Mouse (Mus musculus) embryonic facial prominence, embryonic 11.5 days (tissue): ENCODE data around the gene Fam19a1. TPM values are rescaled to one million over a fixed set of nuclear protein-coding genes. Genes with fewer than 3 reads are reported as not detected.

Experiments used
- ATAC-seq: fragments of 200-750 bp; cut with Nextera tagmentation; replicated peaks from 2 replicates; pipeline ENCODE4 v1.8.0; 2017; ENCODE audit warnings: low read depth; ENCODE audit not compliant: insufficient number of reproducible peaks, low FRiP score, low TSS enrichment
- DNase-seq: peaks from one replicate; pipeline ENCODE4 v3.0.0-alpha.2; 2015; ENCODE audit warnings: low spot score
- H3K27ac ChIP-seq: fragments of 300-500 bp; sonication (generic); replicated peaks from 2 replicates; pipeline ENCODE4 v1.5.1; 2014; ENCODE audit warnings: mild to moderate bottlenecking, low read depth, low read length, control low read depth
- H3K27me3 ChIP-seq: fragments of 300-500 bp; sonication (generic); 2 replicates; pipeline ENCODE4 v1.6.1; 2014; ENCODE audit warnings: mild to moderate bottlenecking, low read length, moderate library complexity, mixed read lengths; ENCODE audit not compliant: control insufficient read depth, insufficient read depth
- H3K36me3 ChIP-seq: fragments of 300-500 bp; sonication (generic); replicated peaks from 2 replicates; pipeline ENCODE4 v1.6.1; 2014; ENCODE audit warnings: low read depth, mild to moderate bottlenecking, low read length, moderate library complexity, mixed read lengths; ENCODE audit not compliant: control insufficient read depth, insufficient read depth
- H3K4me1 ChIP-seq: fragments of 300-500 bp; sonication (generic); 2 replicates; pipeline ENCODE4 v1.6.1; 2014; ENCODE audit warnings: low read length, mixed read lengths; ENCODE audit not compliant: control insufficient read depth, insufficient read depth
- H3K4me2 ChIP-seq: fragments of 300-500 bp; sonication (generic); 2 replicates; pipeline ENCODE4 v1.6.1; 2014; ENCODE audit warnings: low read depth, mild to moderate bottlenecking, control low read depth, low read length, moderate library complexity
- H3K4me3 ChIP-seq: fragments of 300-500 bp; sonication (generic); 2 replicates; pipeline ENCODE4 v1.5.1; 2014; ENCODE audit warnings: low read depth, low read length, control low read depth
- H3K9ac ChIP-seq: fragments of 300-500 bp; sonication (generic); replicated peaks from 2 replicates; pipeline ENCODE4 v1.6.1; 2014; ENCODE audit warnings: mild to moderate bottlenecking, control low read depth, low read length
- H3K9me3 ChIP-seq: fragments of 300-500 bp; sonication (generic); replicated peaks from 2 replicates; pipeline ENCODE4 v1.6.1; 2016; ENCODE audit warnings: mild to moderate bottlenecking, low read length, inconsistent platforms, mixed read lengths; ENCODE audit not compliant: control insufficient read depth
- WGBS: fragments of 180-500 bp; shearing (Covaris S2); extraction: QIAGEN DNeasy Blood & Tissue Kit; methylation state at CpG from one replicate; pipeline ENCODE4 v1.1.7; 2014; 5-methylcytosine and 5-hydroxymethylcytosine counted together
- polyA plus RNA-seq: library from polyadenylated mRNA; unstranded; fragments of >200 nt; fragmentation: Nextera tagmentation; extraction: Ambion mirVana; gene quantifications from 2 replicates; pipeline ENCODE4 v1.2.1, GENCODE M21; 2014

Gene Fam19a1
- 0.63 and 0.70 TPM in 2 replicates for polyA plus RNA-seq

DNA sequence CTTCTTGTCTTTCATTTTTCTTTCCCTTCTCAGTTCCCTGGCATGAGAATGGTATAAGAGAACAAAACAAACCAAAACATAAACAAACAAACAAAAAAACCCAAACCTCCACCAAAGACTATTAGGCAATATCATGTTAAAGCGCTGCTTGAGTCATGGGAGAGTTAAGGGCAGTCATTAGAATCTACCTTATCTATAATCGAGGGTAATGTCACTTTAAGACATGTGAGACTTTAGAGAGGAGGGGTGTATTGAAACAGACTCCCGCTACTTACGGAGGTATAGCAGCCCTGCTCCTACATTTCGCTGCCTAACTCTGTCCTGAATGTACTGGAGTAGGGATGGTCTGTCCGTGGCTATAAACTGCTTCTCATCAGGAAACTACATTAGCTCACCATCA lies at the start of gene Fam19a1:
Fam19a1 (plus strand) TSS at position 301 of the 400 bp plus-strand sequence.
- ATAC-seq: no peak
- H3K4me3 ChIP-seq: no peak within 1 kb of the TSS
- WGBS: 34% methylated on average over 6 of the region's 6 CpGs
- H3K27me3 ChIP-seq: no peaks in the 10 kb centered on the region
- H3K9me3 ChIP-seq: no peaks in the 10 kb centered on the region
- H3K9ac ChIP-seq: no peak within 1 kb of the TSS
- no peaks in the 10 kb centered on the region for H3K36me3 ChIP-seq
- no peak within 1 kb of the TSS for H3K27ac ChIP-seq
- H3K4me1 ChIP-seq: no peaks in the 10 kb centered on the region
- DNase-seq: no peak
- H3K4me2 ChIP-seq: no peak within 1 kb of the TSS

DNA sequence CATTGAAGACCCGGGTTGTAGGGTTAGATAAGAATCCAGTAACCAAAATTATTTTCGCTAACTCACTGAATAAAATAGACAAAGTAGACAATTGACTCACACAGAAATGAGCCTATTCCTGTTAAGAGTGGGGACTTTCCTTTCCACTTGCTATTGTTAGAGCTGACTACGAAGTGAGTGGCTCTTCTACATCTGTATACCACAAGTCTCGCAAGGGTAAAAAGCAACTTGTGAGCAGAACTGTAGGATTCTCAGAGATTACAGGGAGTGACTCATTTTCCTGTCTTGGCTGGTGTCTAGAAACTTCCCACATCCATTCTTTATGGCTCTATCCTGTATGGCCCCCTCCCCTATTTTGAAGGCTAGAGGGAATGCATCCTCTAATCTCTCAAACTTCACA lies 41.9 kb upstream of the Fam19a1 start:
- Histone ChIP-seq H3K9ac (no peak overlapping the region), H3K4me2 (no peak overlapping the region), H3K9me3 (no peaks in the 10 kb centered on the region), H3K36me3 (no peaks in the 10 kb centered on the region), H3K4me1 (no peaks in the 10 kb centered on the region), H3K27me3 (no peaks in the 10 kb centered on the region), H3K27ac (no peak overlapping the region), H3K4me3 (no peak overlapping the region)
- 89% methylated on average over 4 of the region's 4 CpGs for WGBS
- ATAC-seq (no peak), DNase-seq (no peak)

DNA sequence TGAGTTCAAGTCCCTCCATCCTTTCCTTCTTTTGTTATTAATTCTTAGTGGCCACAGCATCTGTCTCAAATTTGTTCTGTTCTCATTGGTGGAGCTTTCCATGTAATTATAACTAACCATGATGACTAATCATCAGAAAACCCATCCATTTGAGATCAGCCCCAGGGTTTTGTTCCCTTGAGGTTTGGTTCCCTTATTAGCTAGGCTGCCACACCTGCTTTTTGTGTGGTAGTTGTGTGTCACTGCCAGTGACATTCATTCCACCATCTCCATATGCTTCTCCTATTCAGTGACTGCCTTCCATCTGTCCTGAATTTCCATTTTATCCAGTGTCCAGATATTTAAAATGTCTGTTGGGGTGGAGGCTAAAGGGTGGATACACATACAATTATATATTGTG lies 41.4 kb upstream of the Fam19a1 start:
- no peaks in the 10 kb centered on the region for H3K36me3 ChIP-seq
- no peak overlapping the region for H3K9ac ChIP-seq
- DNase-seq: no peak
- no peak for ATAC-seq
- H3K27me3 ChIP-seq: no peaks in the 10 kb centered on the region
- no peak overlapping the region for H3K4me2 ChIP-seq
- no peaks in the 10 kb centered on the region for H3K9me3 ChIP-seq
- no peak overlapping the region for H3K27ac ChIP-seq
- H3K4me1 ChIP-seq: no peaks in the 10 kb centered on the region
- H3K4me3 ChIP-seq: no peak overlapping the region

DNA sequence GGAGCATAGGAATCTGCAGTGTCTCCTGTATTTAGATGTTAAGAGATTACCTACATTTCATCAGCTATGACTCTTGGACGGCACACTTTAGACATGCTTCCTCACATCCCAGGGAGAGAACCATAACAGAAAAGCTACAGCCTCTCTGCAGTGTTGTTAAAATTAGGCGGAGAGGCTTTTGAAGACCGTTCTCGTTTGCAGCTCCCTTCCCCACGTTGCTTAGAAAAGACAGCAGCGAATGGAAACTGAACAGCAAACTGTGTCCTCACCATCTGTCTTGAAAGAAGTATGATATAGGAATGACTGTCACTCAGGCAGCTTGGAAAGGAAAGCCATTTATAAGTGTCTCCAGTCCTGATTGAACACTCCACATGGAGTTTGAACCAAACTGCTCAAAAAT lies 23.0 kb upstream of the Fam19a1 start:
- H3K27me3 ChIP-seq: no peaks in the 10 kb centered on the region
- ATAC-seq (no peak), DNase-seq (no peak)
- no peak overlapping the region for H3K9ac ChIP-seq
- H3K9me3 ChIP-seq: no peaks in the 10 kb centered on the region
- no peaks in the 10 kb centered on the region for H3K36me3 ChIP-seq
- no peak overlapping the region for H3K4me2 ChIP-seq
- H3K4me1 ChIP-seq: no peaks in the 10 kb centered on the region
- H3K27ac ChIP-seq: no peak overlapping the region
- 90% methylated on average over 6 of the region's 6 CpGs for WGBS
- H3K4me3 ChIP-seq: no peak overlapping the region

DNA sequence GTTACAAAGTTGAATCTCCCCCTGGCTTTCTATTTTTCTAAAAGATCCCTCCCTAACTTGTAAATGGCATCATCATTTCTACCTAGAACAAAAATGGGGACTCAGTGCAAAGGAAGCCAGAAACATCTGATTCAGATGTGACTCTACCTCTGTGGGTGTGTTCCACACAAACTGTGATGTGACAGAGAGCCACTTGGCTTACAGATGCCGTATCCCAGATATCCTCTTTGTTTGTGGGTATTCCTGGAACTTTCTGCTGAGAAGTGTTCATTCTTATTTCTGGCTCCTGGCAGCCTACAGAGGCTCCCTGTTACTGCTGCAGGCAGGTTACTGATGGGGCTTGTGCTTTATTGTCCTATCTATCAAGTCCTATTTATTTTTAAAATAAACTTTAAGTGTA lies 19.2 kb upstream of the Fam19a1 start:
- no peak overlapping the region for H3K9ac ChIP-seq
- whole genome bisulfite sequencing: 89% methylated on average over 1 of the region's 1 CpGs
- no peaks in the 10 kb centered on the region for H3K36me3 ChIP-seq
- H3K27ac ChIP-seq: no peak overlapping the region
- ATAC-seq: no peak
- H3K9me3 ChIP-seq: no peaks in the 10 kb centered on the region
- H3K4me1 ChIP-seq: no peaks in the 10 kb centered on the region
- H3K27me3 ChIP-seq: no peaks in the 10 kb centered on the region
- DNase-seq: no peak
- no peak overlapping the region for H3K4me3 ChIP-seq
- no peak overlapping the region for H3K4me2 ChIP-seq

DNA sequence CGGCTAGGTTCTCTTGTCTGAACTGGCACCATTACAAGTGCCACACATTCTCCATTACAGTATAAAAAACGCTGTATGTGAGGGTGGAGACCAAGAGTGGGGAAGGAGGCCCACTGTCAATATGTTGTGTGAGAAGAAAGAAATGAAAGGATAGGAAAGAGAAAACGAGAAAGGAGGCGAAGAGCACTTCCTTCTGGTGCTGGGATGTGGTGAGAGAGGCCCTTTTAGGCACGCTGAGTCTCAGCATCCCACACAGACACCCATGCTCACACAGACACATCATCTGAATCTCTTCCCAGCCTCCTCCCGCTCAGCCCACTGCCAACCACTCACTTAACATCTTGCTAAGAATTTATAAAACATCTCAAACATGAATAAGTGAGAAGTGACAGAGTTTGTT lies 14.7 kb upstream of the Fam19a1 start:
- Histone ChIP-seq H3K27ac (no peak overlapping the region), H3K4me2 (no peak overlapping the region), H3K27me3 (no peaks in the 10 kb centered on the region), H3K9ac (no peak overlapping the region), H3K9me3 (no peaks in the 10 kb centered on the region), H3K4me3 (no peak overlapping the region), H3K36me3 (no peaks in the 10 kb centered on the region), H3K4me1 (no peaks in the 10 kb centered on the region)
- WGBS: 80% methylated on average over 6 of the region's 6 CpGs
- DNase-seq (no peak), ATAC-seq (no peak)

DNA sequence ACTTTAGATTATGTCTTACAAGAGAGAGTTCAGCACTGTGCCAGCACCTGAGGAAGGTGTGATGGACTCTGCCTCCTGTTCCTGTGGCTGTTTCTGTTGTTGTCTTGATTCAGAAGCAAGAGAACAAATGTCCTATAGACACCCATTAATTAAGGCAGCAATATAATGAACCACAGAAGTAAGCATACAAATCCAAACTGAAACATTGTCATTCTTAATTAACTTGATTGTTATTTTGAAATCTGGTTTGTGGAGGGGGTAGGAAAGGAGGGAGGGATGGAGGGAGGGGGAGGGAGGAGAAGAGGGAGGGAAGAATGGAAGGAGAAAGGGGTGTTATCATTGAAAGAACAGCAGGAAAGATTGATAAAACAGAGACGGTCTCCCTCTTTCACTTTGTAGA lies 1.3 kb upstream of the Fam19a1 start:
- 69% methylated on average over 1 of the region's 1 CpGs for WGBS
- H3K4me2 ChIP-seq: no peak overlapping the region
- no peak for ATAC-seq
- H3K9ac ChIP-seq: no peak overlapping the region
- H3K4me3 ChIP-seq: no peak overlapping the region
- no peak for DNase-seq
- no peaks in the 10 kb centered on the region for H3K27me3 ChIP-seq
- no peaks in the 10 kb centered on the region for H3K36me3 ChIP-seq
- H3K4me1 ChIP-seq: no peaks in the 10 kb centered on the region
- no peak overlapping the region for H3K27ac ChIP-seq
- no peaks in the 10 kb centered on the region for H3K9me3 ChIP-seq

DNA sequence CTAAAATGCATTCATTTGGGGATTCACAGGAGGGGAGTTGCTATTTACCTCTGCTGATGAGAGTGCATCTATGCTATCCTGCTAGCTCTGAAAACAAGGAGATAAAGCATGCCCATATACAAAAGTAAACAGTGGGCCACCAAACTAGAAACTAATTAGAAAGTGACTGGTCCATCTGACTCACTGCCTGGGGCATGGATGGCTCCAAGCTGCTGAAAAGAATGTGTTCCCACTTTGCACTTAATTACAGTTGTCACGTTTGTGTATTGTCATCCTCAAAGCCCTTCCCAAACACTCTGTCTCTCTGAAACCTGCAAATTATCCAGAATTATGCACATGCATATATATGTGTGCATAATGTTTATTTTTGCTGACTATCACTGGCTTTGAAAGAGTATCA lies 1.2 kb downstream of the Fam19a1 start:
- ATAC-seq: no peak
- Histone ChIP-seq H3K27me3 (no peaks in the 10 kb centered on the region), H3K36me3 (no peaks in the 10 kb centered on the region), H3K4me3 (no peak overlapping the region), H3K27ac (no peak overlapping the region), H3K4me2 (no peak overlapping the region), H3K9me3 (no peaks in the 10 kb centered on the region), H3K9ac (no peak overlapping the region), H3K4me1 (no peaks in the 10 kb centered on the region)
- WGBS: 9% methylated on average over 1 of the region's 1 CpGs
- DNase-seq: no peak
